Mouse (Mus musculus) midbrain, postnatal 0 days (tissue): Measurements from ENCODE around the gene Elk3. TPM values are rescaled to one million over a fixed set of nuclear protein-coding genes. Genes with fewer than 3 reads are reported as not detected.

Experiments used
- ATAC-seq: fragments of 200-750 bp; cut with Nextera tagmentation; 2 replicates; pipeline ENCODE4 v1.8.0; 2017; ENCODE audit warnings: moderate number of reproducible peaks, mild to moderate bottlenecking, moderate TSS enrichment, moderate library complexity; ENCODE audit not compliant: low FRiP score
- DNase-seq: peaks from one replicate; pipeline ENCODE4 v3.0.0-alpha.2; 2015; ENCODE audit warnings: low spot score
- H3K27ac ChIP-seq: fragments of 300-500 bp; sonication (generic); 2 replicates; pipeline ENCODE4 v1.5.1; 2014; ENCODE audit warnings: low read depth, mild to moderate bottlenecking, low read length, mixed read lengths
- H3K27me3 ChIP-seq: fragments of 300-500 bp; sonication (generic); 2 replicates; pipeline ENCODE4 v1.6.1; 2014; ENCODE audit warnings: low read length, control low read depth, mixed read lengths; ENCODE audit not compliant: insufficient read depth
- H3K36me3 ChIP-seq: fragments of 300-500 bp; sonication (generic); 2 replicates; pipeline ENCODE4 v1.6.1; 2014; ENCODE audit warnings: low read length, control low read depth, mixed read lengths; ENCODE audit not compliant: insufficient read depth
- H3K4me1 ChIP-seq: fragments of 300-500 bp; sonication (generic); 2 replicates; pipeline ENCODE4 v1.6.1; 2014; ENCODE audit warnings: mild to moderate bottlenecking, control low read depth, antibody characterized with exemption, low read length, mixed read lengths; ENCODE audit not compliant: insufficient read depth
- H3K4me2 ChIP-seq: fragments of 300-500 bp; sonication (generic); 2 replicates; pipeline ENCODE4 v1.6.1; 2014; ENCODE audit warnings: low read depth, mild to moderate bottlenecking, low read length, mixed read lengths; ENCODE audit not compliant: poor library complexity, severe bottlenecking
- H3K4me3 ChIP-seq: fragments of 300-500 bp; sonication (generic); 2 replicates; pipeline ENCODE4 v1.5.1; 2014; ENCODE audit warnings: low read depth, mild to moderate bottlenecking, low read length, moderate library complexity
- H3K9ac ChIP-seq: fragments of 300-500 bp; sonication (generic); replicated peaks from 2 replicates; pipeline ENCODE4 v1.6.1; 2014; ENCODE audit warnings: mild to moderate bottlenecking, low read length, moderate library complexity, mixed read lengths; ENCODE audit not compliant: poor library complexity, severe bottlenecking
- H3K9me3 ChIP-seq: fragments of 300-500 bp; sonication (generic); 2 replicates; pipeline ENCODE4 v1.6.1; 2016; ENCODE audit warnings: low read length, control low read depth
- CTCF ChIP-seq: IDR thresholded peaks from 2 replicates; pipeline ENCODE4 v1.5.1; 2016; ENCODE audit warnings: antibody characterized with exemption, mild to moderate bottlenecking
- WGBS: fragments of 180-500 bp; shearing (Covaris S2); extraction: QIAGEN DNeasy Blood & Tissue Kit; methylation state at CpG from one replicate; pipeline ENCODE4 v1.1.7; 2014; 5-methylcytosine and 5-hydroxymethylcytosine counted together
- polyA plus RNA-seq: library from polyadenylated mRNA; unstranded; fragments of >200 nt; fragmentation: Nextera tagmentation; extraction: Ambion mirVana; gene quantifications from 2 replicates; pipeline ENCODE4 v1.2.1, GENCODE M21; 2015
- total RNA-seq: library from RNA; depleted of rRNA; stranded (reverse); fragments of >200 nt; gene quantifications from 2 replicates; pipeline ENCODE4 v1.2.3, GENCODE M21; 2014

Elk3 gene
- total and polyA plus RNA-seq, 2 experiments from 2014 or later = 6.2 to 6.9 TPM

GRCm38 (mm10) chr10:93261981-93262499 is 48.9 kb downstream of the Elk3 start:
- DNase-seq (peak; percentile 70), ATAC-seq (peak; percentile 61)
- 0 out of 2 replicates have a peak, but pooled peaks cover 5% of the 10 kb centered on the region for H3K4me1 ChIP-seq
- peak overlapping the region; percentile 10; the same call in 1 of the 2 replicates for H3K4me3 ChIP-seq
- H3K36me3 ChIP-seq = no peaks in the 10 kb centered on the region
- 10% methylated on average over 15 of the region's 15 CpGs for WGBS
- peak overlapping the region; percentile 45 for H3K4me2 ChIP-seq
- no peak for TF ChIP-seq CTCF
- H3K27me3 ChIP-seq = no peaks in the 10 kb centered on the region
- no peaks in the 10 kb centered on the region for H3K9me3 ChIP-seq
- peak overlapping the region; percentile 62 for H3K27ac ChIP-seq
- no peak overlapping the region for H3K9ac ChIP-seq

GRCm38 (mm10) chr10:93261132-93261980 is 49.6 kb downstream of the Elk3 start:
- peak; percentile 89 for DNase-seq
- 0 out of 2 replicates have a peak, but pooled peaks cover 5% of the 10 kb centered on the region for H3K4me1 ChIP-seq
- peak; percentile 65 for ATAC-seq
- H3K9ac ChIP-seq = no peak overlapping the region
- no peak for TF ChIP-seq CTCF
- no peaks in the 10 kb centered on the region for H3K36me3 ChIP-seq
- peak overlapping the region; percentile 62 for H3K27ac ChIP-seq
- peak overlapping the region; percentile 10; the same call in 1 of the 2 replicates for H3K4me3 ChIP-seq
- H3K27me3 ChIP-seq = no peaks in the 10 kb centered on the region
- 21% methylated on average over 16 of the region's 16 CpGs for WGBS
- H3K4me2 ChIP-seq = peak overlapping the region; percentile 45
- H3K9me3 ChIP-seq = no peaks in the 10 kb centered on the region

- no peak for TF ChIP-seq CTCF
- no peak for DNase-seq
- Histone ChIP-seq H3K4me1 (0 out of 2 replicates have a peak, but pooled peaks cover 5% of the 10 kb centered on the region), H3K27me3 (no peaks in the 10 kb centered on the region), H3K9me3 (no peaks in the 10 kb centered on the region), H3K4me2 (no peak overlapping the region), H3K27ac (no peak overlapping the region), H3K36me3 (no peaks in the 10 kb centered on the region), H3K4me3 (no peak overlapping the region), H3K9ac (no peak overlapping the region)
- no peak for ATAC-seq
- 66% methylated on average over 5 of the region's 5 CpGs for WGBS
Observed at GRCm38 (mm10) chr10:93259826-93260225, 51.1 kb downstream of the Elk3 start.

GRCm38 (mm10) chr10:93255294-93255693 is 55.6 kb downstream of the Elk3 start:
- ATAC-seq (peak; percentile 71), DNase-seq (peak; percentile 81)
- Histone ChIP-seq H3K27ac (peak overlapping the region; percentile 38), H3K9ac (no peak overlapping the region), H3K4me3 (no peak overlapping the region), H3K4me1 (no peaks in the 10 kb centered on the region), H3K36me3 (no peaks in the 10 kb centered on the region), H3K9me3 (no peaks in the 10 kb centered on the region), H3K4me2 (no peak overlapping the region), H3K27me3 (no peaks in the 10 kb centered on the region)
- 28% methylated on average over 13 of the region's 13 CpGs for WGBS
- no peak for TF ChIP-seq CTCF

- no peaks in the 10 kb centered on the region for H3K9me3 ChIP-seq
- no peak for TF ChIP-seq CTCF
- no peak overlapping the region for H3K4me3 ChIP-seq
- no peaks in the 10 kb centered on the region for H3K27me3 ChIP-seq
- no peak overlapping the region for H3K4me2 ChIP-seq
- no peak overlapping the region for H3K9ac ChIP-seq
- H3K27ac ChIP-seq = no peak overlapping the region
- 95% methylated on average over 6 of the region's 6 CpGs for WGBS
- no peak for ATAC-seq
- no peaks in the 10 kb centered on the region for H3K36me3 ChIP-seq
- H3K4me1 ChIP-seq = 0 out of 2 replicates have a peak, but pooled peaks cover 4% of the 10 kb centered on the region
- DNase-seq = no peak
Observed at GRCm38 (mm10) chr10:93253156-93253555, 57.8 kb downstream of the Elk3 start.

GRCm38 (mm10) chr10:93252661-93253060 is 58.3 kb downstream of the Elk3 start:
- DNase-seq = no peak
- Histone ChIP-seq H3K4me3 (no peak overlapping the region), H3K9ac (no peak overlapping the region), H3K27ac (no peak overlapping the region), H3K9me3 (no peaks in the 10 kb centered on the region), H3K4me1 (0 out of 2 replicates have a peak, but pooled peaks cover 4% of the 10 kb centered on the region), H3K4me2 (no peak overlapping the region), H3K36me3 (no peaks in the 10 kb centered on the region), H3K27me3 (no peaks in the 10 kb centered on the region)
- WGBS = 93% methylated on average over 2 of the region's 2 CpGs
- ATAC-seq = no peak
- TF ChIP-seq CTCF = no peak
